ENCODE assay signal across 26 mouse cellular contexts in genomic region chr11:18008140-18008539, GRCm38 (mm10). TPM values are rescaled to one million over a fixed set of nuclear protein-coding genes. Genes with fewer than 3 reads are reported as not detected.
DNase-seq lines count a peak whose midpoint lies in the region; ATAC-seq lines count a peak whose summit lies in the region.
"Had no signal": no experiment of that assay in that cellular context is flagged by ENCODE, and none has a peak within 500 bp of the region (broad histone marks: within the 10 kb centered on the region; RNA-seq: fewer than 3 reads in every experiment).

No protein-coding gene starts in this region.

- peak; percentile 65 for DNase-seq in heart, adult 11 months
- peak; percentile 14 for DNase-seq in R1 (ENCODE audit: low read depth, low spot score)
- peak; percentile 78 for DNase-seq in fat pad, adult 2 months (ENCODE audit: extremely low read depth, low read depth, low spot score)
- no peak for DNase-seq in thymus, postnatal 36 days
- DNase-seq in forebrain, embryonic 14.5 days (ENCODE audit: low spot score), result no peak
- DNase-seq: adrenal gland, adult 8-10 months; adrenal gland, postnatal 14 days; adrenal gland, postnatal 36 days; B cell, adult 2 months; cerebellum, adult 11-12 months; cerebellum, adult 2 months; cerebellum, adult 9-10 months; cerebellum, postnatal 10 days; cerebellum, postnatal 25 days; forebrain, postnatal 0 days had no signal

- H3K27me3 ChIP-seq in heart, embryonic 11.5 days (ENCODE audit: control insufficient read depth, insufficient read depth, low read length), result no peaks in the 10 kb centered on the region
- no peaks in the 10 kb centered on the region for H3K27me3 ChIP-seq in forebrain, embryonic 14.5 days (replicated peaks; ENCODE audit: control insufficient read depth, insufficient read depth, low read length)
- H3K27me3 ChIP-seq: CH12.LX; embryonic facial prominence, embryonic 12.5 days; forebrain, embryonic 12.5 days; forebrain, embryonic 15.5 days had no signal

- H3K36me3 ChIP-seq in heart, embryonic 11.5 days (ENCODE audit: control insufficient read depth, insufficient read depth, low read length), result no peaks in the 10 kb centered on the region
- no peaks in the 10 kb centered on the region for H3K36me3 ChIP-seq in forebrain, embryonic 14.5 days (ENCODE audit: control insufficient read depth, insufficient read depth, low read length)
- H3K36me3 ChIP-seq: embryonic facial prominence, embryonic 10.5 days; embryonic facial prominence, embryonic 12.5 days; forebrain, embryonic 10.5 days; forebrain, embryonic 12.5 days; forebrain, embryonic 15.5 days; G1E had no signal

- no peak overlapping the region for H3K9ac ChIP-seq in heart, embryonic 11.5 days (ENCODE audit: low read depth, low read length)
- H3K9ac ChIP-seq in forebrain, embryonic 14.5 days (ENCODE audit: low read length), result no peak overlapping the region
- H3K9ac ChIP-seq: embryonic facial prominence, embryonic 12.5 days; forebrain, embryonic 12.5 days; forebrain, embryonic 15.5 days; forebrain, postnatal 0 days had no signal

- H3K27ac ChIP-seq in heart, embryonic 11.5 days (ENCODE audit: low read depth, low read length), result no peak overlapping the region
- no peak overlapping the region for H3K27ac ChIP-seq in forebrain, embryonic 14.5 days (ENCODE audit: low read depth, low read length)
- H3K27ac ChIP-seq: embryonic facial prominence, embryonic 10.5 days; embryonic facial prominence, embryonic 12.5 days; forebrain, embryonic 10.5 days; forebrain, embryonic 12.5 days; forebrain, embryonic 15.5 days had no signal

- WGBS in heart, embryonic 11.5 days (ENCODE audit: insufficient replicate concordance), result 79% methylated on average over 6 of the region's 6 CpGs
- 88% methylated on average over 6 of the region's 6 CpGs for WGBS in forebrain, embryonic 14.5 days

- no peak overlapping the region for H3K4me2 ChIP-seq in heart, embryonic 11.5 days
- H3K4me2 ChIP-seq in forebrain, embryonic 14.5 days (ENCODE audit: low read length), result no peak overlapping the region
- H3K4me2 ChIP-seq: embryonic facial prominence, embryonic 12.5 days; forebrain, embryonic 12.5 days; forebrain, embryonic 15.5 days had no signal

- no peaks in the 10 kb centered on the region for H3K9me3 ChIP-seq in heart, embryonic 11.5 days (replicated peaks; ENCODE audit: control insufficient read depth, low read length)
- no peaks in the 10 kb centered on the region for H3K9me3 ChIP-seq in forebrain, embryonic 14.5 days (replicated peaks; ENCODE audit: control insufficient read depth, low read length)
- H3K9me3 ChIP-seq: embryonic facial prominence, embryonic 10.5 days; embryonic facial prominence, embryonic 12.5 days; forebrain, embryonic 10.5 days; forebrain, embryonic 12.5 days; forebrain, embryonic 15.5 days; G1E had no signal

- H3K4me1 ChIP-seq in heart, embryonic 11.5 days (ENCODE audit: control insufficient read depth, insufficient read depth, low read length), result 0 out of 2 replicates have a peak, but pooled peaks cover 3% of the 10 kb centered on the region
- H3K4me1 ChIP-seq in forebrain, embryonic 14.5 days (ENCODE audit: control insufficient read depth, insufficient read depth, low read length), result peaks cover 6% of the 10 kb centered on the region; the same call in 1 of the 2 replicates

- H3K4me3 ChIP-seq in heart, embryonic 11.5 days (ENCODE audit: low read depth, low read length), result no peak overlapping the region
- H3K4me3 ChIP-seq in forebrain, embryonic 14.5 days (ENCODE audit: low read depth, low read length), result no peak overlapping the region
- H3K4me3 ChIP-seq: embryonic facial prominence, embryonic 10.5 days; embryonic facial prominence, embryonic 12.5 days; forebrain, embryonic 10.5 days; forebrain, embryonic 12.5 days; forebrain, embryonic 15.5 days had no signal

- ATAC-seq in heart, embryonic 11.5 days (replicated peaks; ENCODE audit: insufficient number of reproducible peaks, low FRiP score, low TSS enrichment), result no peak
- ATAC-seq in forebrain, embryonic 14.5 days, result no peak
- ATAC-seq: activated CD4-positive, CD25-positive, alpha-beta regulatory T cell, adult 4 months; CD4-positive, CD25-positive, alpha-beta regulatory T cell, adult 4 months; forebrain, embryonic 15.5 days; forebrain, postnatal 0 days; Patski had no signal

RNA-seq across cellular contexts. Expression of gene Etaa1, which starts 54.5 kb away (rescaled TPM):
- polyA plus RNA-seq in heart, embryonic 11.5 days (2014; fragmentation: Nextera tagmentation; extraction: Ambion mirVana), result 11.0 and 11.1 TPM in 2 replicates
- polyA plus RNA-seq in forebrain, embryonic 14.5 days (2014; fragmentation: Nextera tagmentation; extraction: Ambion mirVana), result 11.1 and 11.7 TPM in 2 replicates

Comparison
In these comparisons a context has a peak if more than half of its experiments do, and no peak if none do; other contexts are left out.
1. DNase-seq: peak in heart, adult 11 months (single experiment), R1 (single experiment) and fat pad, adult 2 months (single experiment); none in thymus, postnatal 36 days (0 of 2) and forebrain, embryonic 14.5 days (single experiment).